Mouse (Mus musculus) heart, postnatal 0 days (tissue): ENCODE measurements at regions not wholly inside any gene's neighbourhood (a gene's known extent, or its start where the extent isn't known, plus 50 kb on each side); places are given as distances from the start of the nearest gene placed in this dataset.

ENCODE experiments used
- CTCF ChIP-seq: IDR thresholded peaks from 2 replicates; pipeline ENCODE4 v1.5.1; 2016; ENCODE audit warnings: antibody characterized with exemption, control low read depth, low read depth
- EP300 ChIP-seq: IDR thresholded peaks from 2 replicates; pipeline ENCODE4 v1.6.1; 2016; ENCODE audit warnings: antibody characterized with exemption, low read depth

GRCm38 (mm10) chr17:48742769-48743405 lies 189.3 kb upstream of the Lrfn2 start:
- no peak for TF ChIP-seq EP300
- TF ChIP-seq CTCF = no peak
